Mouse (Mus musculus): ENCODE data around the gene Aqp3.

DNA sequence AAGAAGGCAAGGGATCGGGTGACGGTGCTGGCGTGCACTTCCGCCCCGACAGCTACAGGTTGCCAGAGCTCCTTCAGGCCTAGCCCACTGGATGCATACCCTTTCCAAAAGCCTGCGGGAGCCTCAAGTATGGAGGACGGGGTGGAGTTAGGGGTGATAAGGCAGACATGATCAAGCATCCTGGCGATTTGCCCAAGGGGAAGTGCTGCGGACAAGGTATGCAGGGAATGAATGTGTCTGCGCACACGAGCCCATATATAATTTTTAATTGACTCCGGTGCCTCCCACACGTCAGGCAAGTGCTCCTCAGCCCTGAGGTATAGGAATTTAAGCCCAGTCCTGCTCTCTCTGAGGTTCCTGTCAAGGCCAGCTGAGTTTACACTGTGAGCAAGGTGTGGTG is 42.9 kb downstream of the Aqp3 start:
- TF ChIP-seq POLR2A (IDR thresholded peaks at IDR 0.05; ENCODE audit: extremely low read depth, insufficient read depth, low read length) (no peak), CTCF (IDR thresholded peaks at IDR 0.05; ENCODE audit: extremely low read depth, insufficient read depth, low read length) (no peak)
